Mouse (Mus musculus): ENCODE measurements around the gene Tcte1. TPM values are rescaled to one million over a fixed set of nuclear protein-coding genes. Genes with fewer than 3 reads are reported as not detected.
A peak's percentile ranks its signal among the peaks of the same experiment; 100 is the strongest.

Gene Tcte1
- total RNA-seq (2021), result not detected
- long read RNA-seq, experiment 1, result 0 reads
- long read RNA-seq, experiment 2, result 0 reads

- no peak for DNase-seq
Observed at GRCm38 (mm10) chr17:45523263-45523662, at the start of gene Tcte1. TSS of gene Tcte1 (plus strand) at chr17:45523434.

GRCm38 (mm10) chr17:45473667-45474066, 49.6 kb upstream of the Tcte1 start:
- intact Hi-C loops (cut with DNase I; ENCODE audit: low total_unique reads), result no loop called here

More at GRCm38 (mm10) chr17:45523263-45523662, at the start of gene Tcte1:
- intact Hi-C loops (cut with DNase I; ENCODE audit: low total_unique reads), result no loop called here

GRCm38 (mm10) chr17:45474146-45474545, 49.1 kb upstream of the Tcte1 start:
- intact Hi-C loops (cut with DNase I; ENCODE audit: low total_unique reads), result no loop called here
- DNase-seq, result no peak

More at GRCm38 (mm10) chr17:45473667-45474066, 49.6 kb upstream of the Tcte1 start:
- no peak for DNase-seq

GRCm38 (mm10) chr17:45474669-45475465, 48.4 kb upstream of the Tcte1 start, which contains the start of gene Spats1:
TSS of gene Spats1 (minus strand) at chr17:45475415.
- DNase-seq, result peak; percentile 57
- intact Hi-C loops (cut with DNase I; ENCODE audit: low total_unique reads), result no loop called here

GRCm38 (mm10) chr17:45478234-45478825, 44.9 kb upstream of the Tcte1 start:
- intact Hi-C loops (cut with DNase I; ENCODE audit: low total_unique reads), result no loop called here
- DNase-seq, result peak; percentile 69

GRCm38 (mm10) chr17:45480429-45480828, 42.8 kb upstream of the Tcte1 start:
- intact Hi-C loops (cut with DNase I; ENCODE audit: low total_unique reads), result loop anchor here (2.0 kb wide), 1 partner anchor 70 kb away; no protein-coding TSS in a partner anchor
- DNase-seq, result no peak

GRCm38 (mm10) chr17:45485581-45485980, 37.7 kb upstream of the Tcte1 start:
- DNase-seq, result no peak
- intact Hi-C loops (cut with DNase I; ENCODE audit: low total_unique reads), result no loop called here

- intact Hi-C loops (cut with DNase I; ENCODE audit: low total_unique reads), result no loop called here
- no peak for DNase-seq
Observed at GRCm38 (mm10) chr17:45487216-45487615, 36.0 kb upstream of the Tcte1 start.

- intact Hi-C loops (cut with DNase I; ENCODE audit: low total_unique reads), result no loop called here
- no peak for DNase-seq
Observed at GRCm38 (mm10) chr17:45488321-45489254, 34.6 kb upstream of the Tcte1 start.

- DNase-seq, result no peak
- intact Hi-C loops (cut with DNase I; ENCODE audit: low total_unique reads), result no loop called here
Observed at GRCm38 (mm10) chr17:45489736-45490135, 33.5 kb upstream of the Tcte1 start.

GRCm38 (mm10) chr17:45490532-45491154, 32.6 kb upstream of the Tcte1 start:
- no peak for DNase-seq
- intact Hi-C loops (cut with DNase I; ENCODE audit: low total_unique reads), result no loop called here

GRCm38 (mm10) chr17:45495398-45495797, 27.8 kb upstream of the Tcte1 start:
- no peak for DNase-seq
- intact Hi-C loops (cut with DNase I; ENCODE audit: low total_unique reads), result no loop called here

GRCm38 (mm10) chr17:45498397-45498796, 24.8 kb upstream of the Tcte1 start:
- no peak for DNase-seq
- intact Hi-C loops (cut with DNase I; ENCODE audit: low total_unique reads), result no loop called here

GRCm38 (mm10) chr17:45499516-45499915, 23.7 kb upstream of the Tcte1 start:
- intact Hi-C loops (cut with DNase I; ENCODE audit: low total_unique reads), result no loop called here

GRCm38 (mm10) chr17:45500981-45501380, 22.3 kb upstream of the Tcte1 start:
- intact Hi-C loops (cut with DNase I; ENCODE audit: low total_unique reads), result no loop called here

More at GRCm38 (mm10) chr17:45499516-45499915, 23.7 kb upstream of the Tcte1 start:
- no peak for DNase-seq

GRCm38 (mm10) chr17:45502324-45502723, 20.9 kb upstream of the Tcte1 start:
- intact Hi-C loops (cut with DNase I; ENCODE audit: low total_unique reads), result no loop called here
- no peak for DNase-seq

More at GRCm38 (mm10) chr17:45500981-45501380, 22.3 kb upstream of the Tcte1 start:
- DNase-seq, result no peak

GRCm38 (mm10) chr17:45503301-45503973, 19.8 kb upstream of the Tcte1 start:
- DNase-seq, result no peak
- intact Hi-C loops (cut with DNase I; ENCODE audit: low total_unique reads), result no loop called here

- DNase-seq, result no peak
- intact Hi-C loops (cut with DNase I; ENCODE audit: low total_unique reads), result no loop called here
Observed at GRCm38 (mm10) chr17:45505941-45506465, 17.2 kb upstream of the Tcte1 start.
